In the genomic region with DNA sequence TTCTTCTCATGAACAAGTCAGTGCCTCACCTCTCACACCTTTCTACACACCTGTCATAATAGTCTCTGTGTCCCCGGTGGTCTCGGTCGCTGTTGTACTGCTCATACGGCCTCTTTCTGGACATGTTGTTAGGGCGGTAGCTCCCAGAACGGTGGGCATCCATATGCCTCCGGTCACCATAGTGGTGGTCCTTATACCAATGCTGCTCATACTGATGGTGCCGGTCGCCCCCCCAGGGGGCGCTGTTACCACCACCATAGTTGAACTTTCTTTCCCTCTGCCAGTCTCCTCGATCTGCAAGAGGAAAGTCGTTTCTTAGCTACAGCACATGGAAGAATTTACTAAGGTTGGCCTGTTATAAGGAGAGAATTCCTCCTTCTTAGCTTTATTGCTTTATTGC, we compare ENCODE assay signal across 10 mouse cellular contexts.
DNase-seq lines count a peak whose midpoint lies in the region; ATAC-seq and TF ChIP-seq lines count a peak whose summit lies in the region.
"Had no signal": no experiment of that assay in that cellular context is flagged by ENCODE, and none has a peak within 500 bp of the region (broad histone marks: within the 10 kb centered on the region; RNA-seq: fewer than 3 reads in every experiment).

No protein-coding gene starts in this region.

- no peaks in the 10 kb centered on the region for H3K9me3 ChIP-seq in intestine, postnatal 0 days (ENCODE audit: control insufficient read depth)
- no peaks in the 10 kb centered on the region for H3K9me3 ChIP-seq in intestine, embryonic 15.5 days
- no peaks in the 10 kb centered on the region for H3K9me3 ChIP-seq in embryonic facial prominence, embryonic 11.5 days (replicated peaks; ENCODE audit: control insufficient read depth, low read length)
- H3K9me3 ChIP-seq: liver, embryonic 15.5 days had no signal

- WGBS in intestine, postnatal 0 days: 72% methylated on average over 12 of the region's 12 CpGs
- WGBS in intestine, embryonic 15.5 days: 74% methylated on average over 12 of the region's 12 CpGs
- WGBS in spleen, adult 2 months: 86% methylated on average over 12 of the region's 12 CpGs
- WGBS in embryonic facial prominence, embryonic 11.5 days: 78% methylated on average over 12 of the region's 12 CpGs

- no peak overlapping the region for H3K27ac ChIP-seq in intestine, postnatal 0 days (ENCODE audit: low read depth, low read length)
- H3K27ac ChIP-seq in intestine, embryonic 15.5 days: no peak overlapping the region
- H3K27ac ChIP-seq in spleen, adult 2 months (ENCODE audit: insufficient read depth, low read length): no peak overlapping the region
- no peak overlapping the region for H3K27ac ChIP-seq in embryonic facial prominence, embryonic 11.5 days (replicated peaks; ENCODE audit: low read depth, low read length)
- H3K27ac ChIP-seq: liver, embryonic 15.5 days had no signal

- TF ChIP-seq CTCF in intestine, postnatal 0 days (IDR thresholded peaks at IDR 0.05; ENCODE audit: low read depth): peak; percentile 47
- TF ChIP-seq CTCF in spleen, adult 2 months (IDR thresholded peaks at IDR 0.05; ENCODE audit: extremely low read depth, insufficient read depth, insufficient read length, insufficient replicate concordance): peak; percentile 32; the same call in 1 of the 2 replicates

- H3K9ac ChIP-seq in intestine, postnatal 0 days (ENCODE audit: low read depth, low read length): no peak overlapping the region
- no peak overlapping the region for H3K9ac ChIP-seq in intestine, embryonic 15.5 days
- no peak overlapping the region for H3K9ac ChIP-seq in embryonic facial prominence, embryonic 11.5 days (replicated peaks; ENCODE audit: low read length)
- H3K9ac ChIP-seq: liver, embryonic 15.5 days had no signal

- no peak overlapping the region for H3K4me2 ChIP-seq in intestine, postnatal 0 days (replicated peaks; ENCODE audit: low read depth)
- H3K4me2 ChIP-seq in intestine, embryonic 15.5 days (replicated peaks): no peak overlapping the region
- H3K4me2 ChIP-seq in embryonic facial prominence, embryonic 11.5 days (ENCODE audit: low read depth, low read length): no peak overlapping the region
- H3K4me2 ChIP-seq: liver, embryonic 15.5 days had no signal

- no peak for ATAC-seq in intestine, postnatal 0 days
- ATAC-seq in intestine, embryonic 15.5 days: no peak
- ATAC-seq in embryonic facial prominence, embryonic 11.5 days (replicated peaks; ENCODE audit: insufficient number of reproducible peaks, low FRiP score, low TSS enrichment, low read depth): 0 out of 2 replicates have a peak, but pooled peaks have one; percentile 29
- ATAC-seq in inflammation-experienced regulatory T-cells, adult 6 months: no peak

- H3K4me3 ChIP-seq in intestine, postnatal 0 days (ENCODE audit: low read depth, low read length): no peak overlapping the region
- H3K4me3 ChIP-seq in intestine, embryonic 15.5 days (replicated peaks): no peak overlapping the region
- no peak overlapping the region for H3K4me3 ChIP-seq in spleen, adult 2 months (ENCODE audit: extremely low read depth, insufficient read depth, insufficient read length)
- no peak overlapping the region for H3K4me3 ChIP-seq in embryonic facial prominence, embryonic 11.5 days (ENCODE audit: low read depth, low read length)
- H3K4me3 ChIP-seq: liver, embryonic 15.5 days had no signal

- no peak for TF ChIP-seq POLR2A in spleen, adult 2 months (IDR thresholded peaks at IDR 0.05; ENCODE audit: low read depth, low read length)

- H3K27me3 ChIP-seq in intestine, postnatal 0 days (replicated peaks; ENCODE audit: control insufficient read depth, insufficient read depth, low read length): no peaks in the 10 kb centered on the region
- no peaks in the 10 kb centered on the region for H3K27me3 ChIP-seq in intestine, embryonic 15.5 days (replicated peaks)
- no peaks in the 10 kb centered on the region for H3K27me3 ChIP-seq in spleen, adult 2 months (ENCODE audit: control insufficient read depth, insufficient read depth, low read length)
- no peaks in the 10 kb centered on the region for H3K27me3 ChIP-seq in embryonic facial prominence, embryonic 11.5 days (ENCODE audit: control insufficient read depth, insufficient read depth, low read length)
- H3K27me3 ChIP-seq: liver, embryonic 15.5 days had no signal

- H3K36me3 ChIP-seq in intestine, postnatal 0 days (ENCODE audit: control insufficient read depth, insufficient read depth): peaks cover 78% of the 10 kb centered on the region
- peaks cover 56% of the 10 kb centered on the region for H3K36me3 ChIP-seq in intestine, embryonic 15.5 days
- peaks cover 42% of the 10 kb centered on the region for H3K36me3 ChIP-seq in spleen, adult 2 months (ENCODE audit: control insufficient read depth, insufficient read depth, low read length)
- peaks cover 19% of the 10 kb centered on the region for H3K36me3 ChIP-seq in embryonic facial prominence, embryonic 11.5 days (replicated peaks; ENCODE audit: control insufficient read depth, insufficient read depth, low read depth, low read length)

- DNase-seq in spleen, adult 2 months (ENCODE audit: low read depth in 1 of 2, low spot score in 2 of 2): no peak
- DNase-seq in spleen, postnatal 14 days (ENCODE audit: low spot score in 2 of 2): no peak
- DNase-seq in embryonic facial prominence, embryonic 11.5 days (ENCODE audit: low spot score): no peak
- peak; percentile 46 for DNase-seq in thymus, postnatal 25 days
- no peak for DNase-seq in right cerebral cortex, postnatal 36 days (ENCODE audit: low spot score in 2 of 2)
- DNase-seq: heart, postnatal 4 days had no signal

- no peaks in the 10 kb centered on the region for H3K4me1 ChIP-seq in intestine, postnatal 0 days (replicated peaks; ENCODE audit: control insufficient read depth, insufficient read depth, low read length)
- no peaks in the 10 kb centered on the region for H3K4me1 ChIP-seq in intestine, embryonic 15.5 days (replicated peaks)
- no peaks in the 10 kb centered on the region for H3K4me1 ChIP-seq in spleen, adult 2 months (ENCODE audit: control insufficient read depth, insufficient read depth, insufficient read length)
- H3K4me1 ChIP-seq in embryonic facial prominence, embryonic 11.5 days (ENCODE audit: control insufficient read depth, insufficient read depth, low read length): no peaks in the 10 kb centered on the region
- H3K4me1 ChIP-seq: liver, embryonic 15.5 days had no signal
